Mouse (Mus musculus): ENCODE data around the gene Hsf2bp. TPM values are rescaled to one million over a fixed set of nuclear protein-coding genes. Genes with fewer than 3 reads are reported as not detected.

Hsf2bp gene
- polyA plus RNA-seq (2014; fragmentation: Nextera tagmentation; extraction: Ambion mirVana), result 0.55 and 0.64 TPM in 2 replicates

GRCm38 (mm10) chr17:32035609-32036508 lies at the start of gene Hsf2bp, which contains the start of gene Rrp1b:
Gene Hsf2bp, minus strand, starts transcription at chr17:32036349.
Gene Rrp1b, plus strand, starts transcription at chr17:32036100.
- peaks cover 3% of the 10 kb centered on the region; the same call in 1 of the 2 replicates for H3K36me3 ChIP-seq (ENCODE audit: control insufficient read depth, insufficient read depth, low read length)
- DNase-seq (ENCODE audit: low spot score), result peak; percentile 89
- no peaks in the 10 kb centered on the region for H3K27me3 ChIP-seq (ENCODE audit: control insufficient read depth, insufficient read depth, low read length)
- H3K27ac ChIP-seq (replicated peaks; ENCODE audit: low read depth, low read length), result peak within 1 kb of the TSS; percentile 60
- ATAC-seq (ENCODE audit: insufficient number of reproducible peaks, low FRiP score, low TSS enrichment, low read depth), result peak; percentile 87
- no peaks in the 10 kb centered on the region for H3K9me3 ChIP-seq (ENCODE audit: control insufficient read depth, low read length)
- H3K4me3 ChIP-seq (ENCODE audit: low read depth, low read length), result peak within 1 kb of the TSS; percentile 75
- H3K9ac ChIP-seq (ENCODE audit: low read length), result peak within 1 kb of the TSS; percentile 84
- peaks cover 11% of the 10 kb centered on the region; the same call in 1 of the 2 replicates for H3K4me1 ChIP-seq (ENCODE audit: control insufficient read depth, insufficient read depth, low read length)
- H3K4me2 ChIP-seq (ENCODE audit: low read depth, severe bottlenecking), result peak within 1 kb of the TSS; percentile 65
- WGBS, result 5% methylated on average over 52 of the region's 52 CpGs

- no peak overlapping the region for H3K4me3 ChIP-seq (ENCODE audit: low read depth, low read length)
- DNase-seq (ENCODE audit: low spot score) (no peak), ATAC-seq (ENCODE audit: insufficient number of reproducible peaks, low FRiP score, low TSS enrichment, low read depth) (no peak)
- H3K36me3 ChIP-seq (ENCODE audit: control insufficient read depth, insufficient read depth, low read length), result no peaks in the 10 kb centered on the region
- no peaks in the 10 kb centered on the region for H3K9me3 ChIP-seq (ENCODE audit: control insufficient read depth, low read length)
- no peak overlapping the region for H3K9ac ChIP-seq (ENCODE audit: low read length)
- H3K27ac ChIP-seq (replicated peaks; ENCODE audit: low read depth, low read length), result no peak overlapping the region
- H3K27me3 ChIP-seq (ENCODE audit: control insufficient read depth, insufficient read depth, low read length), result no peaks in the 10 kb centered on the region
- WGBS, result 80% methylated on average over 2 of the region's 2 CpGs
- H3K4me2 ChIP-seq (ENCODE audit: low read depth, severe bottlenecking), result no peak overlapping the region
- H3K4me1 ChIP-seq (ENCODE audit: control insufficient read depth, insufficient read depth, low read length), result no peaks in the 10 kb centered on the region
Observed at GRCm38 (mm10) chr17:32083351-32083750, 47.2 kb upstream of the Hsf2bp start.

DNA sequence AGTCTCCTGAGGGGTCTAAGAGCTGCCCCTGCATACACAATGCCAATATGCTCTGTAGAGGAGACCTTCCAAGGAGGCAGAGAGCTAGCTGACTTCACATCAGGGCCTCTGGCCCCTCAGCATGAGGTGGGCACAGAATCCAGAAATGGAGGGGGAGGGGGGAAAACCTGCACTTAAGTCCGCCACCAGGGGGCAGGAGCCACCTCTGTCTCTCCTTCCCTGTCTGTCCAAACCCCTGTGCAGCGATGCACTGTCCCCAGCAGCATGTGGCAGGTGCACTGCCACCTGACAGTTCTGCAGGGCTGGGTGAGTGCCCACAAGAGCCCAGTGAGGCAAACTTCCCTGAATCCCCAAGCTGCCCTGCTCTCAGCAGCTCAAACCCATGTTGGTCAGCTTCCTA lies 39.0 kb upstream of the Hsf2bp start:
- Histone ChIP-seq H3K4me3 (ENCODE audit: low read depth, low read length) (no peak overlapping the region), H3K36me3 (ENCODE audit: control insufficient read depth, insufficient read depth, low read length) (no peaks in the 10 kb centered on the region), H3K27ac (replicated peaks; ENCODE audit: low read depth, low read length) (no peak overlapping the region), H3K4me2 (ENCODE audit: low read depth, severe bottlenecking) (no peak overlapping the region), H3K4me1 (ENCODE audit: control insufficient read depth, insufficient read depth, low read length) (no peaks in the 10 kb centered on the region), H3K27me3 (ENCODE audit: control insufficient read depth, insufficient read depth, low read length) (no peaks in the 10 kb centered on the region; the same call in 1 of the 2 replicates), H3K9me3 (ENCODE audit: control insufficient read depth, low read length) (no peaks in the 10 kb centered on the region), H3K9ac (ENCODE audit: low read length) (no peak overlapping the region)
- no peak for ATAC-seq (ENCODE audit: insufficient number of reproducible peaks, low FRiP score, low TSS enrichment, low read depth)
- peak; percentile 74 for DNase-seq (ENCODE audit: low spot score)
- WGBS, result 0% methylated on average over 2 of the region's 2 CpGs

- Histone ChIP-seq H3K9me3 (ENCODE audit: control insufficient read depth, low read length) (no peaks in the 10 kb centered on the region), H3K4me2 (ENCODE audit: low read depth, severe bottlenecking) (no peak overlapping the region), H3K4me3 (ENCODE audit: low read depth, low read length) (no peak overlapping the region), H3K36me3 (ENCODE audit: control insufficient read depth, insufficient read depth, low read length) (0 out of 2 replicates have a peak, but pooled peaks cover 1% of the 10 kb centered on the region), H3K4me1 (ENCODE audit: control insufficient read depth, insufficient read depth, low read length) (no peaks in the 10 kb centered on the region), H3K27ac (replicated peaks; ENCODE audit: low read depth, low read length) (no peak overlapping the region), H3K27me3 (ENCODE audit: control insufficient read depth, insufficient read depth, low read length) (no peaks in the 10 kb centered on the region; the same call in 1 of the 2 replicates), H3K9ac (ENCODE audit: low read length) (no peak overlapping the region)
- DNase-seq (ENCODE audit: low spot score), result no peak
- 65% methylated on average over 4 of the region's 4 CpGs for WGBS
- ATAC-seq (ENCODE audit: insufficient number of reproducible peaks, low FRiP score, low TSS enrichment, low read depth), result no peak
Observed at GRCm38 (mm10) chr17:32074658-32075057, 38.5 kb upstream of the Hsf2bp start.

DNA sequence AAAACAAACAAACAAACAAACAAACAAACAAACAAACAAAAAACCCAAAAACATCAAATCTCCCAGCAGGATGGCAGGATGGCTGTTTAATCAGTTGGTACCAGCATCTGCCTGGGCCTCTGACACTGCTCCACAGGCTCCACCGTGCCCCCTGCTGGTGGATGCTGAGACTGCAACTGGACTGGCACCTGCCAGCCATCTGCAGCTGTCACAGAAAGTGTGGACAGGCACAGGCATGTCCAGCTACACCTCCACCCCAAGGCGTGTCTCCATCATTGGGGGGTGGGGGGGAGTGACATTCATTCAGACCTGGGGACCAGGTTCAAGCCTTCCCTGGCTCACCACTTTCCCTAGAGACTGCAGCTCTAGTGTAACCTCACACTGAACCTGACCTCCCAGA lies 37.2 kb upstream of the Hsf2bp start:
- H3K27me3 ChIP-seq (ENCODE audit: control insufficient read depth, insufficient read depth, low read length), result no peaks in the 10 kb centered on the region; the same call in 1 of the 2 replicates
- H3K9ac ChIP-seq (ENCODE audit: low read length), result no peak overlapping the region
- H3K9me3 ChIP-seq (ENCODE audit: control insufficient read depth, low read length), result no peaks in the 10 kb centered on the region
- no peak overlapping the region for H3K4me3 ChIP-seq (ENCODE audit: low read depth, low read length)
- no peak overlapping the region for H3K27ac ChIP-seq (replicated peaks; ENCODE audit: low read depth, low read length)
- H3K36me3 ChIP-seq (ENCODE audit: control insufficient read depth, insufficient read depth, low read length), result 0 out of 2 replicates have a peak, but pooled peaks cover 2% of the 10 kb centered on the region
- no peak overlapping the region for H3K4me2 ChIP-seq (ENCODE audit: low read depth, severe bottlenecking)
- H3K4me1 ChIP-seq (ENCODE audit: control insufficient read depth, insufficient read depth, low read length), result no peaks in the 10 kb centered on the region
- 0% methylated on average over 2 of the region's 2 CpGs for WGBS
- ATAC-seq (ENCODE audit: insufficient number of reproducible peaks, low FRiP score, low TSS enrichment, low read depth), result no peak
- peak; percentile 94 for DNase-seq (ENCODE audit: low spot score)

- no peak for ATAC-seq (ENCODE audit: insufficient number of reproducible peaks, low FRiP score, low TSS enrichment, low read depth)
- 88% methylated on average over 2 of the region's 2 CpGs for WGBS
- H3K36me3 ChIP-seq (ENCODE audit: control insufficient read depth, insufficient read depth, low read length), result 0 out of 2 replicates have a peak, but pooled peaks cover 2% of the 10 kb centered on the region
Observed at GRCm38 (mm10) chr17:32068810-32069209, 32.7 kb upstream of the Hsf2bp start.

GRCm38 (mm10) chr17:32068381-32068780 lies 32.2 kb upstream of the Hsf2bp start:
- DNase-seq (ENCODE audit: low spot score), result no peak

More at GRCm38 (mm10) chr17:32068810-32069209, 32.7 kb upstream of the Hsf2bp start:
- Histone ChIP-seq H3K4me3 (ENCODE audit: low read depth, low read length) (no peak overlapping the region), H3K27me3 (ENCODE audit: control insufficient read depth, insufficient read depth, low read length) (no peaks in the 10 kb centered on the region), H3K27ac (replicated peaks; ENCODE audit: low read depth, low read length) (no peak overlapping the region), H3K4me2 (ENCODE audit: low read depth, severe bottlenecking) (no peak overlapping the region), H3K9me3 (ENCODE audit: control insufficient read depth, low read length) (no peaks in the 10 kb centered on the region), H3K9ac (ENCODE audit: low read length) (no peak overlapping the region), H3K4me1 (ENCODE audit: control insufficient read depth, insufficient read depth, low read length) (no peaks in the 10 kb centered on the region)
- no peak for DNase-seq (ENCODE audit: low spot score)

GRCm38 (mm10) chr17:32067541-32067940 lies 31.4 kb upstream of the Hsf2bp start:
- 76% methylated on average over 9 of the region's 9 CpGs for WGBS
- Histone ChIP-seq H3K4me2 (ENCODE audit: low read depth, severe bottlenecking) (no peak overlapping the region), H3K4me3 (ENCODE audit: low read depth, low read length) (no peak overlapping the region), H3K27ac (replicated peaks; ENCODE audit: low read depth, low read length) (no peak overlapping the region), H3K9ac (ENCODE audit: low read length) (no peak overlapping the region), H3K36me3 (ENCODE audit: control insufficient read depth, insufficient read depth, low read length) (0 out of 2 replicates have a peak, but pooled peaks cover 2% of the 10 kb centered on the region), H3K4me1 (ENCODE audit: control insufficient read depth, insufficient read depth, low read length) (no peaks in the 10 kb centered on the region), H3K27me3 (ENCODE audit: control insufficient read depth, insufficient read depth, low read length) (no peaks in the 10 kb centered on the region), H3K9me3 (ENCODE audit: control insufficient read depth, low read length) (no peaks in the 10 kb centered on the region)
- no peak for ATAC-seq (ENCODE audit: insufficient number of reproducible peaks, low FRiP score, low TSS enrichment, low read depth)
- no peak for DNase-seq (ENCODE audit: low spot score)

More at GRCm38 (mm10) chr17:32068381-32068780, 32.2 kb upstream of the Hsf2bp start:
- Histone ChIP-seq H3K9me3 (ENCODE audit: control insufficient read depth, low read length) (no peaks in the 10 kb centered on the region), H3K27ac (replicated peaks; ENCODE audit: low read depth, low read length) (no peak overlapping the region), H3K4me3 (ENCODE audit: low read depth, low read length) (no peak overlapping the region), H3K4me1 (ENCODE audit: control insufficient read depth, insufficient read depth, low read length) (no peaks in the 10 kb centered on the region), H3K36me3 (ENCODE audit: control insufficient read depth, insufficient read depth, low read length) (0 out of 2 replicates have a peak, but pooled peaks cover 2% of the 10 kb centered on the region), H3K9ac (ENCODE audit: low read length) (no peak overlapping the region), H3K4me2 (ENCODE audit: low read depth, severe bottlenecking) (no peak overlapping the region), H3K27me3 (ENCODE audit: control insufficient read depth, insufficient read depth, low read length) (no peaks in the 10 kb centered on the region)
- WGBS, result 90% methylated on average over 11 of the region's 11 CpGs
- ATAC-seq (ENCODE audit: insufficient number of reproducible peaks, low FRiP score, low TSS enrichment, low read depth), result no peak
